Mouse (Mus musculus): Measurements from ENCODE around the gene Spp1.

Spp1 gene

GRCm38 (mm10) chr5:104434835-104435301 is at the start of gene Spp1:
TSS of gene Spp1 (plus strand) at chr5:104435118.
- DNase-seq: no peak

- no peak for DNase-seq
Observed at GRCm38 (mm10) chr5:104385521-104385920, 49.4 kb upstream of the Spp1 start.

GRCm38 (mm10) chr5:104386908-104387307 is 48.0 kb upstream of the Spp1 start:
- no peak for DNase-seq

- DNase-seq: no peak
Observed at GRCm38 (mm10) chr5:104390962-104391361, 44.0 kb upstream of the Spp1 start.

- no peak for DNase-seq
Observed at GRCm38 (mm10) chr5:104392784-104393183, 42.1 kb upstream of the Spp1 start.

GRCm38 (mm10) chr5:104396286-104396685 is 38.6 kb upstream of the Spp1 start:
- DNase-seq: no peak

GRCm38 (mm10) chr5:104398001-104398400 is 36.9 kb upstream of the Spp1 start:
- no peak for DNase-seq

- DNase-seq: no peak
Observed at GRCm38 (mm10) chr5:104399291-104399950, 35.5 kb upstream of the Spp1 start.

GRCm38 (mm10) chr5:104399970-104400369 is 34.9 kb upstream of the Spp1 start:
- DNase-seq: no peak

- DNase-seq: no peak
Observed at GRCm38 (mm10) chr5:104402651-104403050, 32.3 kb upstream of the Spp1 start.

- no peak for DNase-seq
Observed at GRCm38 (mm10) chr5:104403351-104403750, 31.6 kb upstream of the Spp1 start.

- no peak for DNase-seq
Observed at GRCm38 (mm10) chr5:104404551-104404950, 30.4 kb upstream of the Spp1 start.

- DNase-seq: no peak
Observed at GRCm38 (mm10) chr5:104405051-104405450, 29.9 kb upstream of the Spp1 start.

- DNase-seq: no peak
Observed at GRCm38 (mm10) chr5:104406756-104407155, 28.2 kb upstream of the Spp1 start.

GRCm38 (mm10) chr5:104407541-104408231 is 27.2 kb upstream of the Spp1 start:
- DNase-seq: no peak

GRCm38 (mm10) chr5:104408549-104408948 is 26.4 kb upstream of the Spp1 start:
- no peak for DNase-seq

GRCm38 (mm10) chr5:104415999-104416398 is 18.9 kb upstream of the Spp1 start:
- DNase-seq: no peak

GRCm38 (mm10) chr5:104417028-104417427 is 17.9 kb upstream of the Spp1 start:
- no peak for DNase-seq

GRCm38 (mm10) chr5:104417721-104418120 is 17.2 kb upstream of the Spp1 start:
- DNase-seq: no peak

- DNase-seq: no peak
Observed at GRCm38 (mm10) chr5:104422039-104422438, 12.9 kb upstream of the Spp1 start.

GRCm38 (mm10) chr5:104423861-104424260 is 11.1 kb upstream of the Spp1 start:
- DNase-seq: no peak

- DNase-seq: no peak
Observed at GRCm38 (mm10) chr5:104425949-104426348, 9.0 kb upstream of the Spp1 start.

- DNase-seq: peak; percentile 18
Observed at GRCm38 (mm10) chr5:104432886-104433285, 2.0 kb upstream of the Spp1 start.

GRCm38 (mm10) chr5:104433968-104434565 is 851 bp upstream of the Spp1 start:
- DNase-seq: no peak

Measured in right cerebral cortex, postnatal 25 days (tissue).